Mouse (Mus musculus): ENCODE measurements around the gene Rab26. TPM values are rescaled to one million over a fixed set of nuclear protein-coding genes. Genes with fewer than 3 reads are reported as not detected.

Gene Rab26
- total RNA-seq, 2 experiments from 2014 or later, result 53.4 to 59.5 TPM

GRCm38 (mm10) chr17:24548921-24549617 lies 15.1 kb upstream of the Rab26 start:
- intact Hi-C loops (cut with DNase I), result loop anchor here (2.0 kb wide), 1 partner anchor 14 kb away; the partner anchor contains the start of gene Rab26
- DNase-seq (ENCODE audit: low spot score in 2 of 2), result peak; percentile 61 to 64

- intact Hi-C loops (cut with DNase I), result loop anchor here (2.0 kb wide), 1 partner anchor 14 kb away; the partner anchor contains the start of gene Rab26
- no peak for DNase-seq (ENCODE audit: low spot score in 2 of 2)
Observed at GRCm38 (mm10) chr17:24548435-24548834, 14.4 kb upstream of the Rab26 start.

GRCm38 (mm10) chr17:24546234-24546633 lies 12.2 kb upstream of the Rab26 start:
- intact Hi-C loops (cut with DNase I), result no loop called here

GRCm38 (mm10) chr17:24545247-24545646 lies 11.2 kb upstream of the Rab26 start:
- no peak for DNase-seq (ENCODE audit: low spot score in 2 of 2)
- intact Hi-C loops (cut with DNase I), result no loop called here

More at GRCm38 (mm10) chr17:24546234-24546633, 12.2 kb upstream of the Rab26 start:
- no peak for DNase-seq (ENCODE audit: low spot score in 2 of 2)

GRCm38 (mm10) chr17:24544613-24545012 lies 10.6 kb upstream of the Rab26 start:
- intact Hi-C loops (cut with DNase I), result no loop called here
- DNase-seq (ENCODE audit: low spot score in 2 of 2), result peak in 1 of 2 experiments; percentile 31

GRCm38 (mm10) chr17:24540375-24540774 lies 6.4 kb upstream of the Rab26 start:
- intact Hi-C loops (cut with DNase I), result no loop called here
- no peak for DNase-seq (ENCODE audit: low spot score in 2 of 2)

- intact Hi-C loops (cut with DNase I), result no loop called here
- peak in 1 of 2 experiments; percentile 62 for DNase-seq (ENCODE audit: low spot score in 2 of 2)
Observed at GRCm38 (mm10) chr17:24538950-24539349, 4.9 kb upstream of the Rab26 start.

GRCm38 (mm10) chr17:24537536-24537935 lies 3.5 kb upstream of the Rab26 start:
- intact Hi-C loops (cut with DNase I), result no loop called here
- peak in 1 of 2 experiments; percentile 83 for DNase-seq (ENCODE audit: low spot score in 2 of 2)

GRCm38 (mm10) chr17:24535300-24535699 lies 1.3 kb upstream of the Rab26 start:
- intact Hi-C loops (cut with DNase I), result loop anchor here (2.0 kb wide), 1 partner anchor 14 kb away; the partner anchor contains the start of gene Pkd1
- DNase-seq (ENCODE audit: low spot score in 2 of 2), result peak in 1 of 2 experiments; percentile 83

- intact Hi-C loops (cut with DNase I), result no loop called here
- peak; percentile 90 to 93 for DNase-seq (ENCODE audit: low spot score in 2 of 2)
Observed at GRCm38 (mm10) chr17:24533099-24533992, 664 bp downstream of the Rab26 start.

- intact Hi-C loops (cut with DNase I), result no loop called here
- DNase-seq (ENCODE audit: low spot score in 2 of 2), result no peak
Observed at GRCm38 (mm10) chr17:24532045-24532444, 2.0 kb downstream of the Rab26 start.

GRCm38 (mm10) chr17:24531064-24531463 lies 2.9 kb downstream of the Rab26 start:
- no peak for DNase-seq (ENCODE audit: low spot score in 2 of 2)
- intact Hi-C loops (cut with DNase I), result no loop called here

- intact Hi-C loops (cut with DNase I), result no loop called here
- DNase-seq (ENCODE audit: low spot score in 2 of 2), result peak in 1 of 2 experiments; percentile 48
Observed at GRCm38 (mm10) chr17:24530361-24531050, 3.5 kb downstream of the Rab26 start.

- peak in 1 of 2 experiments; percentile 2 for DNase-seq (ENCODE audit: low spot score in 2 of 2)
- intact Hi-C loops (cut with DNase I), result loop anchor here (5.0 kb wide), 1 partner anchor 53 kb away; the partner anchor contains the start of gene Mlst8
Observed at GRCm38 (mm10) chr17:24529883-24530282, 4.1 kb downstream of the Rab26 start.

- intact Hi-C loops (cut with DNase I), result loop anchor here (5.0 kb wide), 1 partner anchor 52 kb away; the partner anchor contains the start of gene Mlst8
- peak in 1 of 2 experiments; percentile 51 for DNase-seq (ENCODE audit: low spot score in 2 of 2)
Observed at GRCm38 (mm10) chr17:24529007-24529451, 5.0 kb downstream of the Rab26 start.

- intact Hi-C loops (cut with DNase I), result loop anchor here (5.0 kb wide), 1 partner anchor 51 kb away; the partner anchor contains the start of gene Mlst8
Observed at GRCm38 (mm10) chr17:24528560-24528918, 5.5 kb downstream of the Rab26 start.

GRCm38 (mm10) chr17:24527723-24528559 lies 6.1 kb downstream of the Rab26 start, which contains the start of gene Traf7:
Gene Traf7 (minus strand): TSS chr17:24527938.
- intact Hi-C loops (cut with DNase I), result loop anchor here (5.0 kb wide), 1 partner anchor 51 kb away; the partner anchor contains the start of gene Mlst8

More at GRCm38 (mm10) chr17:24528560-24528918, 5.5 kb downstream of the Rab26 start:
- peak in 1 of 2 experiments; percentile 25 for DNase-seq (ENCODE audit: low spot score in 2 of 2)

GRCm38 (mm10) chr17:24527315-24527714 lies 6.7 kb downstream of the Rab26 start:
- no peak for DNase-seq (ENCODE audit: low spot score in 2 of 2)
- intact Hi-C loops (cut with DNase I), result loop anchor here (5.0 kb wide), 1 partner anchor 50 kb away; the partner anchor contains the start of gene Mlst8

More at GRCm38 (mm10) chr17:24527723-24528559, 6.1 kb downstream of the Rab26 start, which contains the start of gene Traf7:
- peak; percentile 93 to 100 for DNase-seq (ENCODE audit: low spot score in 2 of 2)

Data from left cerebral cortex, postnatal 25 days (tissue).